10 mouse cellular contexts compared by ENCODE assay signal in genomic region chr7:28901311-28902125, GRCm38 (mm10). TPM values are rescaled to one million over a fixed set of nuclear protein-coding genes. Genes with fewer than 3 reads are reported as not detected.
DNase-seq lines count a peak whose midpoint lies in the region; ATAC-seq lines count a peak whose summit lies in the region.
"Had no signal": no experiment of that assay in that cellular context is flagged by ENCODE, and none has a peak within 500 bp of the region (broad histone marks: within the 10 kb centered on the region; RNA-seq: fewer than 3 reads in every experiment).

No protein-coding gene starts in this region.

- DNase-seq in kidney, adult 11 months = peak; percentile 58
- peak; percentile 42 for DNase-seq in adrenal gland, postnatal 10 days
- DNase-seq in urinary bladder, postnatal 10 days (ENCODE audit: low spot score) = no peak
- DNase-seq in spleen, adult 18-20 months = no peak
- DNase-seq: midbrain, embryonic 14.5 days; thymus, postnatal 4 days had no signal

- no peaks in the 10 kb centered on the region for H3K4me1 ChIP-seq in kidney, embryonic 15.5 days
- peaks cover 18% of the 10 kb centered on the region for H3K4me1 ChIP-seq in embryonic facial prominence, embryonic 15.5 days
- H3K4me1 ChIP-seq in intestine, embryonic 15.5 days (replicated peaks) = no peaks in the 10 kb centered on the region

- H3K27me3 ChIP-seq in kidney, embryonic 15.5 days = no peaks in the 10 kb centered on the region
- H3K27me3 ChIP-seq in embryonic facial prominence, embryonic 15.5 days = no peaks in the 10 kb centered on the region
- no peaks in the 10 kb centered on the region for H3K27me3 ChIP-seq in intestine, embryonic 15.5 days (replicated peaks)

- H3K4me3 ChIP-seq in kidney, embryonic 15.5 days (replicated peaks) = no peak overlapping the region
- no peak overlapping the region for H3K4me3 ChIP-seq in embryonic facial prominence, embryonic 15.5 days (replicated peaks)
- no peak overlapping the region for H3K4me3 ChIP-seq in intestine, embryonic 15.5 days (replicated peaks)

- H3K9ac ChIP-seq in kidney, embryonic 15.5 days = no peak overlapping the region
- no peak overlapping the region for H3K9ac ChIP-seq in embryonic facial prominence, embryonic 15.5 days
- no peak overlapping the region for H3K9ac ChIP-seq in intestine, embryonic 15.5 days

- no peak overlapping the region for H3K4me2 ChIP-seq in kidney, embryonic 15.5 days
- H3K4me2 ChIP-seq in embryonic facial prominence, embryonic 15.5 days (replicated peaks) = no peak overlapping the region
- H3K4me2 ChIP-seq in intestine, embryonic 15.5 days (replicated peaks) = no peak overlapping the region

- H3K36me3 ChIP-seq in kidney, embryonic 15.5 days = peaks cover 100% of the 10 kb centered on the region
- peaks cover 100% of the 10 kb centered on the region for H3K36me3 ChIP-seq in embryonic facial prominence, embryonic 15.5 days
- H3K36me3 ChIP-seq in intestine, embryonic 15.5 days = peaks cover 85% of the 10 kb centered on the region

- no peak for ATAC-seq in kidney, embryonic 15.5 days (replicated peaks; ENCODE audit: low FRiP score)
- peak; percentile 35 for ATAC-seq in embryonic facial prominence, embryonic 15.5 days (ENCODE audit: insufficient number of reproducible peaks, low FRiP score, low TSS enrichment, low read depth)
- peak; percentile 19; the same call in 1 of the 2 replicates for ATAC-seq in intestine, embryonic 15.5 days
- no peak for ATAC-seq in monocyte, adult 5-6 weeks (replicated peaks; ENCODE audit: insufficient number of reproducible peaks, low FRiP score, low TSS enrichment, poor library complexity, severe bottlenecking)

- no peak overlapping the region for H3K27ac ChIP-seq in kidney, embryonic 15.5 days
- H3K27ac ChIP-seq in embryonic facial prominence, embryonic 15.5 days (replicated peaks) = peak overlapping the region; percentile 79
- H3K27ac ChIP-seq in intestine, embryonic 15.5 days = no peak overlapping the region

- WGBS in kidney, embryonic 15.5 days = 89% methylated on average over 13 of the region's 13 CpGs
- WGBS in embryonic facial prominence, embryonic 15.5 days = 85% methylated on average over 13 of the region's 13 CpGs
- WGBS in intestine, embryonic 15.5 days = 89% methylated on average over 13 of the region's 13 CpGs

- H3K9me3 ChIP-seq in kidney, embryonic 15.5 days (replicated peaks) = no peaks in the 10 kb centered on the region
- H3K9me3 ChIP-seq in embryonic facial prominence, embryonic 15.5 days (replicated peaks) = no peaks in the 10 kb centered on the region
- no peaks in the 10 kb centered on the region for H3K9me3 ChIP-seq in intestine, embryonic 15.5 days

RNA-seq across cellular contexts. Expression of gene Capn12, which starts 20.3 kb away (rescaled TPM):
- polyA plus RNA-seq in kidney, embryonic 15.5 days (2015; fragmentation: Nextera tagmentation; extraction: Ambion mirVana) = 0.36 and 0.64 TPM in 2 replicates
- under 1 TPM; 0.15 to 0.67 TPM for total RNA-seq in adrenal gland, postnatal 10 days (2021)
- polyA plus RNA-seq in embryonic facial prominence, embryonic 15.5 days (2015; fragmentation: Nextera tagmentation; extraction: Ambion mirVana) = 1.1 and 1.4 TPM in 2 replicates
- polyA plus RNA-seq in intestine, embryonic 15.5 days (2015; fragmentation: Nextera tagmentation; extraction: Ambion mirVana) = 0.30 TPM in 2 replicates
- 0.87 TPM in 1 of 3 replicates, not detected in the others for total RNA-seq in monocyte, adult 5-6 weeks (2017)

RNA-seq across cellular contexts. Expression of gene Lgals7, which starts 37.9 kb away (rescaled TPM):
- 1.9 and 3.1 TPM in 2 replicates for polyA plus RNA-seq in kidney, embryonic 15.5 days (2015; fragmentation: Nextera tagmentation; extraction: Ambion mirVana)
- total RNA-seq in adrenal gland, postnatal 10 days (2021) = 1 to 10 TPM; 1.2 to 2.1 TPM
- polyA plus RNA-seq in embryonic facial prominence, embryonic 15.5 days (2015; fragmentation: Nextera tagmentation; extraction: Ambion mirVana) = 187 and 265 TPM in 2 replicates
- 0.98 and 1.4 TPM in 2 replicates for polyA plus RNA-seq in intestine, embryonic 15.5 days (2015; fragmentation: Nextera tagmentation; extraction: Ambion mirVana)
- total RNA-seq in monocyte, adult 5-6 weeks (2017) = not detected in 3 replicates

Comparison
In these comparisons a context has a peak if more than half of its experiments do, and no peak if none do; other contexts are left out.
1. DNase-seq: peak in kidney, adult 11 months (single experiment) and adrenal gland, postnatal 10 days (single experiment); none in urinary bladder, postnatal 10 days (single experiment) and spleen, adult 18-20 months (0 of 2).
2. ATAC-seq: peak in embryonic facial prominence, embryonic 15.5 days (single experiment) and intestine, embryonic 15.5 days (single experiment); none in kidney, embryonic 15.5 days (single experiment) and monocyte, adult 5-6 weeks (single experiment).
3. RNA of gene Lgals7, which starts 37.9 kb away (polyA plus RNA-seq): 187 to 265 TPM in embryonic facial prominence, embryonic 15.5 days; 1.9 to 3.1 TPM in kidney, embryonic 15.5 days and 0.98 to 1.4 TPM in intestine, embryonic 15.5 days; every median in the first group is over 10 times any median in the second.